Mouse (Mus musculus): Measurements from ENCODE around the gene Pcdh7. TPM values are rescaled to one million over a fixed set of nuclear protein-coding genes. Genes with fewer than 3 reads are reported as not detected.
"Not testable (repeated sequence)": the region's sequence is repeated elsewhere in the genome, so short reads cannot be mapped to it uniquely, and the experiment has no call there.

Pcdh7 gene
- 0.49 and 3.7 TPM in 2 replicates for polyA plus RNA-seq (2011; ENCODE audit: insufficient read depth, insufficient read length, low replicate concordance, missing spikeins)

DNA sequence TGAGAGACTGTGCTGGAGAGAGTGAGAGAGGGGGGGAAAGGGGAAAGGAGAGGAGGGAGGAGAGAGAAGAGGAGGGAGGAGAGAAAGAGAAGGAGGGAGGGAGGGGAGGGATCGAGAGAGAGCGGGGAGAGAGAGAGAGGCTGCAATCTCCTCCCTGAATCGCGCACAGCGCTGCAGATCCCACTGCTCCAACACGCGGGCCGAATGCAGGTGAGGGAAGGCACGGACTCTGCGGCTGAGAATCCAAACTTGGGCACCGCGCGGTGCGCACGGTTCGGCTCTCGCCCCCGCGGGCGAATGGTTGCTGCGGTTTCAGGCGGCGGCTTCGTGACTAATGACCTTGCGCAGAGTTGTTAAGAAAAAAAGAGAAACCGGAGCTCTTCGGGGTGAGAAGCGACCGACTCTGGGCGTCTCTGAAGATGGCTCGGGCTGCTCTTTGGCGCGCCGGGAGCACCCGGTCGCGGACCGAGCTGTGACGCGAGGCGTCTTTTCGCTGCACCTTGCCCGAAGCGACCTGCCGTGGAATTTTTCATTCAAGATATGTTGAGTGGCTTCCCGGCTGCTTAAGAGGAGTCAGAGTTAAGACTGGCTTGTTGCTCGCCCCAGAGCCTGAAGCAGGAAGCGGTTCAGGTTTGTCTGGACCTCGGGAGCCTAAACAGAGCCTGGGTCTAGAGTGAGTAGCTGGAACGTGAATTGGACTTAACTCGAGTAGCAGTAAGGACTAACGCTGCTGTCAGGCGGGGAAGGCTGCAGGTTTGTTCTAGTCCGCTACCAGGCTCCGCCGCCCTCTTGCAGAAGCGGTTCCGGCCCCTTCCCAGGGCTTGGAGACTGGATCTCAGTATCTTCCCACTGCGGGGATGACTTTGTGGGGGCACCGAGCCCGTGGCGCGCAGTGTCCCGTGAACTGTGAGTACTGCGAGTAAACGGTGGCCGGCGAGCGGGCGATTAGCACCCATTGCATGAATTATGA, at the start of gene Pcdh7:
TSS of gene Pcdh7 (plus strand) at position 62 of the 970 bp plus-strand sequence.
- TF ChIP-seq CTCF (IDR thresholded peaks at IDR 0.05; ENCODE audit: control insufficient read depth, insufficient read depth, low read length): no peak
- TF ChIP-seq POLR2A (IDR thresholded peaks at IDR 0.05; ENCODE audit: borderline replicate concordance, control insufficient read depth, low read depth, low read length): 0 out of 2 replicates have a peak, but pooled peaks have one; percentile 28
- under 1% methylated on average over 70 of the region's 70 CpGs for WGBS
- Histone ChIP-seq H3K4me3 (replicated peaks; ENCODE audit: control insufficient read depth, low read depth, low read length) (peak within 1 kb of the TSS; percentile 65), H3K27ac (ENCODE audit: control insufficient read depth, insufficient read depth, low read depth, low read length, poor library complexity) (no peak within 1 kb of the TSS; the same call in 1 of the 2 replicates), H3K4me1 (ENCODE audit: control insufficient read depth, insufficient read depth, low read length) (no peaks in the 10 kb centered on the region; the same call in 1 of the 2 replicates)

DNA sequence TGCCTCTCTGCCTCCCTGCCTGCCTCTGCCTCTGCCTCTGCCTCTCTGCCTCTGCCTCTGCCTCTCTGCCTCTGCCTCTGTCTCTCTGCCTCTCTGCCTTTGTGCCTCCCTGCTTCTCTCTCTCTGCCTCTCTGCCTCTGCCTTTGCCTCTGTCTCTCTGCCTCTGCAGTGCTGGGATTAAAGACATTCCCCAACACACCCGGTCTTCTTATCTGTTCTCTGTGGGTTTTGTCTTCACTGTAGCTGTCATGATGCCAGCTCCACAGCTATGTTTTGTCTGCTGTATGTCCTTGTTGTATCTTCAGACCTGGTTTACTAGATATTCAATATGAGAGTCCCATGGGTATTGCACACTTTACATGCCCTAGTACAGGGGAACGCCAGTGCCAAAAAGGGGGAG, 40.8 kb upstream of the Pcdh7 start:
- not testable (repeated sequence) for H3K27ac ChIP-seq (ENCODE audit: control insufficient read depth, insufficient read depth, low read depth, low read length, poor library complexity); H3K4me3 ChIP-seq (replicated peaks; ENCODE audit: control insufficient read depth, low read depth, low read length); H3K4me1 ChIP-seq (ENCODE audit: control insufficient read depth, insufficient read depth, low read length)
- 71% methylated on average over 2 of the region's 2 CpGs for WGBS

DNA sequence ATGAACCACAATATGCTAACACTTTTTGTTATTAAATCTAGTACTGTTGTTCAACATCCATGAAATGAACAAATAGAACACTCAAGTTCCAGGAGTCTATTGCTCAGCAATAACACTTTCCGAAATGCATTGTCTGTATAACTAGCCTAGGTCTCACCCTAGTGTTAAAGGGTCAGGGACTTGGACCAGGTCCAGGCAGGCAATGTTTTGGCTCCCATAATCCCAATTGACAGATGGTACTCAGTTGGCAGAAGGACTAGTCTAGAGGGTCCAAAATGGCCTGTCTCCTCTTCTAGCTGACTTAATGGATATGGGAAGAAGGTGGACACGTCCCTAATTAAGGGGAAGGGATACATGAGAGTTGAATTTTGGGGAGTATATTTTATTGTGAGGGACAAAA, 9.4 kb upstream of the Pcdh7 start:
- no peak overlapping the region for H3K27ac ChIP-seq (ENCODE audit: control insufficient read depth, insufficient read depth, low read depth, low read length, poor library complexity)
- 74% methylated on average over 2 of the region's 2 CpGs for WGBS
- no peaks in the 10 kb centered on the region for H3K4me1 ChIP-seq (ENCODE audit: control insufficient read depth, insufficient read depth, low read length)
- H3K4me3 ChIP-seq (replicated peaks; ENCODE audit: control insufficient read depth, low read depth, low read length): no peak overlapping the region
- TF ChIP-seq CTCF (IDR thresholded peaks at IDR 0.05; ENCODE audit: control insufficient read depth, insufficient read depth, low read length) (no peak), POLR2A (IDR thresholded peaks at IDR 0.05; ENCODE audit: borderline replicate concordance, control insufficient read depth, low read depth, low read length) (no peak)

DNA sequence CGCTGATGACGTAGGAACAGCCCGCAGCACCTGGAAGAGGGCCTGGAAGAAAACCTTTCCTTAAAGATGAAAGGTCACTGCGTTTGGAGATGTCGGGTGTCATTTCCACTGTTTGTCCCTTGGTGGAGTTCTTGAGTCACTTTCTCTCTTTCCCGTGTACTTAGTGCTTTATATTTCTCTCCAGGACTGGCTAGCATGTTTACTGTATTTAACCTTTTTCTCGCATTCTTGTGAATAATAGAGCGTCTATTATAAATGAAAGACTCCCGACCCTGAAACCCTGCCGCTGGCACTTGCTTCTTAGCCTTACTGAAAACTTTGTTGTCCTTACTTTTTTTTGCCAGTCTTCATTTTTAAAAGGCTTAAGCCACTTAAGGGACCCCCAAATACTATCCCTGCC, 3.8 kb upstream of the Pcdh7 start:
- no peak overlapping the region for H3K4me3 ChIP-seq (replicated peaks; ENCODE audit: control insufficient read depth, low read depth, low read length)
- H3K27ac ChIP-seq (ENCODE audit: control insufficient read depth, insufficient read depth, low read depth, low read length, poor library complexity): no peak overlapping the region
- TF ChIP-seq CTCF (IDR thresholded peaks at IDR 0.05; ENCODE audit: control insufficient read depth, insufficient read depth, low read length) (no peak), POLR2A (IDR thresholded peaks at IDR 0.05; ENCODE audit: borderline replicate concordance, control insufficient read depth, low read depth, low read length) (no peak)
- under 1% methylated on average over 10 of the region's 10 CpGs for WGBS
- H3K4me1 ChIP-seq (ENCODE audit: control insufficient read depth, insufficient read depth, low read length): no peaks in the 10 kb centered on the region; the same call in 1 of the 2 replicates

DNA sequence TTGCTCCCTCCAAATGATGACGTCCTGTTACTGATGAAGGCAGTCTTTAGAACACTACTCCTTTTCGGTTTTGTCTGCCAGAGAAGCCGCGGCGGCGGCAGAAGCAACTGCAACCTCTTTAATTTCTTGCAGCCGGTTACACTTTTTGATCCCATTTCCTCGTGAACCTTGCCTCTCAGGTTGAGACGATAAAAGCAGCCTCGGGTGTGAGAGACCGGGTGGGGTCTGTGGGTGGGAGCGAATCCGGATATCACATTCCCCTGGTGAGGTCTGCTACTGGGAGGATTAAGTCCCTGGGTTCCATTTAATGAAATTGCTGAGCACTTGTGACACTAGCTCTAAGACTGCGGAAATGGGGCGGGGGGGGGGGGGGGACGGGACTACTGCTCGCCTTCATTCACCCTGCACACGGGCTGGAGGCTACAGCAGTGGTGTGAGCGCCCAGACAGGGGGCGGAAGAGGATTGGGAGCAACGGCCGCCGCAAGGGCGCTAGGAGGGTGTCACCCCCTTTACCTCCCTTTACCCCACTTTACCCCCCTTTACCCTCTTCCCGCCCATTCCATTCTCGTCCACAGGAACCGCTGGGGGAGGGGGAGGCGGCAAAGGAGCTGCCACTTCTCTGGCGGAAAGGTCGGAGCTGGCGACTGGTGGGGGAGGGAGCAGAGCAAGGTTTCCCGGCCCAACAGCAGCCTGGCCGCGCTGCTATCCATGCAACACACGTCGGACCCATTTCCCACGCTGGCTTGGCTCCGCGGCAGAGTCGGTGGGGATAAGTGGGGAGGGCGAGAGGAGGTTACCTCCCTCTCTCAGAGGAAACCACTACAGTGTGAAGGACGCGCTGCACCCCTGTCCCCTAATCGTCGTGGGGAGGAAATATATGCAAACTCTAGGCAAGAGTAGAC, 2.9 kb upstream of the Pcdh7 start:
- under 1% methylated on average over 44 of the region's 45 CpGs for WGBS
- Histone ChIP-seq H3K4me3 (replicated peaks; ENCODE audit: control insufficient read depth, low read depth, low read length) (peak overlapping the region; percentile 52), H3K27ac (ENCODE audit: control insufficient read depth, insufficient read depth, low read depth, low read length, poor library complexity) (peak overlapping the region; percentile 52; the same call in 1 of the 2 replicates), H3K4me1 (ENCODE audit: control insufficient read depth, insufficient read depth, low read length) (no peaks in the 10 kb centered on the region; the same call in 1 of the 2 replicates)
- TF ChIP-seq CTCF (IDR thresholded peaks at IDR 0.05; ENCODE audit: control insufficient read depth, insufficient read depth, low read length): no peak
- 0 out of 2 replicates have a peak, but pooled peaks have one; percentile 16 for TF ChIP-seq POLR2A (IDR thresholded peaks at IDR 0.05; ENCODE audit: borderline replicate concordance, control insufficient read depth, low read depth, low read length)

DNA sequence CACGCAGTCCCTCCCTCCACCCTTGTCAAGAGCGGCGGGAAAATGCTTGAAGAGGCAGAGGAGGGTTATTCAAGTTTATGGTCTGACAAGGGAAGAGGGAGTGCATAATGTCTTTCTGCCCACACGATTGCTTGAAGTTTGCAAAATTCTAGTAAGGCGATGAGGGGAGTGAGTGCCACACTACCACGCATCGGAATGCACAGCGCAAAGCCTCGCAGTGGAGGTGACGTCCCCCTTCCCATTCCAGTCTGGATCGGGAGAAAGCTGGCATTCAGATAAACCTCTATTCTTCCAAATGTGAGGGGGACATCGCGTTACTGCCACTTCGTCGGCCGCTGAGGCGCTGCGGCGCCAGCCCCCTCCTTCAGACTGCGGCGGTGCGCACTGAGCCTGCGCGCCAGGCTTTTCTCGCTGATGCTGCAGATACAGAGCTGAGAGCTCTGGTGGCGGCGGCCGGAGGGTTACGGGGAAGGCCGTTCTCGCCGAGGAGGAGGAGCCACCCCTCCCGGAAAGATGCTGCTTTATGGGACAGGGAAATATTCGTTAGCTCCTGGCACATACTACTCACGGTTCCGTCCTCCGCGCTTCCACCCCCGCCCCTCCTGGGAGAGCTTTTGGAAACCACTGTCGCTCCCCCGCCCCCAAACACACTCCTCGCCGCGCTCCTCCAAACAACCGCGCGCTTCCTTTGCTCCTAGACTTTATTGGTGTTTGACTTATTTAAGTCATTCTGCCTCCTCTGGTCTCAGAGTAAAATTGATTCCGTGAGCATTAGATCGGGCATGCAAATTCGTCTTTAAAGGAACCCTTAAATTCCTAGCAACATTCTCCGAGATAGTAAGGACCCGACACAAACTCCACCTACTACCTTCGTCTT, 2.0 kb upstream of the Pcdh7 start:
- TF ChIP-seq POLR2A (IDR thresholded peaks at IDR 0.05; ENCODE audit: borderline replicate concordance, control insufficient read depth, low read depth, low read length) (0 out of 2 replicates have a peak, but pooled peaks have one; percentile 22), CTCF (IDR thresholded peaks at IDR 0.05; ENCODE audit: control insufficient read depth, insufficient read depth, low read length) (no peak)
- Histone ChIP-seq H3K4me3 (replicated peaks; ENCODE audit: control insufficient read depth, low read depth, low read length) (peak overlapping the region; percentile 52), H3K4me1 (ENCODE audit: control insufficient read depth, insufficient read depth, low read length) (no peaks in the 10 kb centered on the region; the same call in 1 of the 2 replicates), H3K27ac (ENCODE audit: control insufficient read depth, insufficient read depth, low read depth, low read length, poor library complexity) (peak overlapping the region; percentile 52; the same call in 1 of the 2 replicates)
- under 1% methylated on average over 53 of the region's 53 CpGs for WGBS
